Mouse (Mus musculus): Measurements from ENCODE around the gene Ebf1.
A peak's percentile ranks its signal among the peaks of the same experiment; 100 is the strongest.

The Ebf1 gene

DNA sequence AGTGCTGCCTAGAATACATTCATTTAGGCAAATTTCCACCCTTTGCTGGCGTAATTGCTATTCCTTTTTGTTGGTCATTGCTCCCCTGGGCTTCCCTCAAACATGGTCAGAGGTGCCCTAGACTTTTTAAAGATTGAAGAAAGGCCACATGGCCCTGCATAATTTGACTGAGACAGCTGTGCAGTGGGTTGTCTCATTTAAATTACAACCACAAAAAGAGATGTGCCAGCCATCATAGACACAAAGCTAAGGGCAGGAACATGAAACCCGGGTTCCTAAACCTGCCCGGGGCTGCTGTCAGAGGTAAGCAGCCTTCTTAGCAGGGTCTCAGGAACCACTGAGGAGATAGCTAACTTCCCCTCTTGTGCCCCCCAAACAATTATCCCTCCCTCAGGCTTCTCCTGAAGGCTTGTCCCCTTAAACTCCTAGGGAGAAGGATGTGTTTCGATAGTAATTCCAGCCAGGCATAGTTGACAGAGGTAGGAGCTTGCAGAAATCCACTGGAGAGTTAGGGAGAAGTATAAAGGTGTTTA lies 46.6 kb downstream of the Ebf1 start:
- no peak for DNase-seq (ENCODE audit: low spot score)

DNA sequence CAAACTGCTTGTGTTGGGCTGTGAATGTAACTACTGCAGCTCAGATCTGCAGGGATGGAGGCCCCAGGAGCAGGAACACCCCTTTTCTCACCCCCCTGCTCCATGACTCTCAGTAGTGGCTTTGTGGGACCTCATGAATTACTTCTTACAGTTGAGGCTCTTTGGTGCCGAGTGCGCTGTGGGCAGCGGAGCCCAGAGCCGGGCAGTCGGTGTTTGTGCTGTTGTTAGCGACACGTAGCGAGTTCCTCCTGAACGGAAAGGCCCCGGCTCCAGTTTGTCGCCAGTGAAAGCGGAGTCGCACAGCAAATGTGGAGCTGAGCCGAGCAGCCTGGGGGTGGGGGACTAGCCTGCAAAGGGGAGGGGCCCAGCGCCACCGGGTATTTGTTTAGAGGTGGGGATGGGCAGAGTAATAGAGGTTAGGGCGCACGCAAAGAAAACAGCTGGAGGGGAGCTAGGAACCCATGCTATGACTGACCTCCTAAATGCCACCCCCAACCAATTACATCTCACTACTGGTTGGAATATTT lies 48.1 kb downstream of the Ebf1 start:
- peak; percentile 29 for DNase-seq (ENCODE audit: low spot score)

DNA sequence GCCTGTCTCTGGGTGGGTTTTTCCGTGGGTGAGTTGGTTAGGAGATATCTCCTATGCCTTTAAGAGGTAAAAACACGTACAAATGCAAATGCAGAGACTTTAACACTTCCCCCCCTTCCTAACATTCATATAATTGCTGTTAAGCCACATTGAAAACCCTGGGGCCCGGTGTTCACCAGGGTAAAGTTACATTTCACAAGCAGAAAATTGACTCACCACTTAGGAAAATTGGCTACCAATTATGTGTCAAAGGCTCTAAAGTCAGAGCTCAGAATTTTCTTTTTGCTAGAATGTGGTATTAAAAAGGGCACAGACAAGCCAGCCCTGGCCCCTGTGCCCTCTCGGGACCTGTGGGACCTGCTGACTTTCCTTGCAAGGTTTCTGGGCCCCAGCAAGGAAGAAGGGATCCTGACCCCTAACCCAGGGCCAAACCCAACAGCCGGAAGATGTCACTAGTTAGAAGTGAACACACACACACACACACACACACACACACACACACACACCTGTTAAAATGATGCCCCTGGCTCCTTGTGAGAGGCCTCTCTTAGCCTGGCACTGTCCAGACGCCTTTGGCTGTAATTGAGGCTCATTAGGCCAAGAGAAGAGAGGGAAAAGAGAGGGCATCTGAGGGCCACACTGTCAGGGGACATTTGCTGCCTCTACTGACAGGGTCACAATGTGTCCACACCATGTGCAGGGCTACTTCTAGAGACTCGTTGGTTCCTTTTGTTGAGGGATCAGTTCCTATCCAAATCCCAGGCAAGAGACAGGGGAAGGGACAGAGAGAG lies 48.8 kb downstream of the Ebf1 start:
- DNase-seq (ENCODE audit: low spot score), result no peak

DNA sequence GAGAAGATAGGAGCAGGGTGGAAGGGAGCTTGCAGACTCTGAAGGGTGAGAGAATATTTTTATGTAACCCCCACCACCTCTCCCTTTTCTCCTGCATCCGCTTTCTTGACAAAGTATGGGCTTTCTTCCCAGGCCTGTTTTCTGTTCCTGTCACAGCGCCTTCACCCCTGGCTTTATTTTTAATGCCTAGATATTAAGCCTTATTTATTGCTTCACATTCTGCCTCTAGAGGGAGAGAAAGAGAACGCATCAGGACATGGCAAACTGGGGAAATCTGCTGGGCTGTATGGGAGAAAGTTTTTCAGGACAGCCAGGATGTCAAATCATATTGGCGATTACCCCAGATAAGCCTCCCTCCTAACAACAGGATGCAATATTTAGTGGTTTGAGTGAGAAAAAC lies 49.6 kb downstream of the Ebf1 start:
- DNase-seq (ENCODE audit: low spot score), result no peak

DNA sequence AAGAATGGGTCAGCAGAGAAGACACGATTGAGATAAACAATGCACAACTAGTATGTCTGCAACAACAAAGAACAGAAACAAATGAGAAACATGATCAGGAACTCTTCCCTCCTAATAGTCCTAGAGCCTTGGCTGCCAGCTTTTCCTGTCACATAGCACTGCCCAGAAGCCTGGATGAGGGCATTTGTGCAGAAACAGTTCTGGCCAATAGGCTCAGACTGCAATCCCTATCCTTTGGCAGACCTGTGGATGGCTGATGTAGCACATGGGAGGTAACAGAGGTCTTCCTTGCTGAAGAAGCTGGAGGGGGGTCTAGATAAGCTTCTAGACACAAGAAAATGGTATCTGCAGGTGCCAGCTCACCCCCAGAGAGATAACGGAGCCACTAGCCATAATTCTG lies 64.2 kb downstream of the Ebf1 start:
- no peak for DNase-seq (ENCODE audit: low spot score)

DNA sequence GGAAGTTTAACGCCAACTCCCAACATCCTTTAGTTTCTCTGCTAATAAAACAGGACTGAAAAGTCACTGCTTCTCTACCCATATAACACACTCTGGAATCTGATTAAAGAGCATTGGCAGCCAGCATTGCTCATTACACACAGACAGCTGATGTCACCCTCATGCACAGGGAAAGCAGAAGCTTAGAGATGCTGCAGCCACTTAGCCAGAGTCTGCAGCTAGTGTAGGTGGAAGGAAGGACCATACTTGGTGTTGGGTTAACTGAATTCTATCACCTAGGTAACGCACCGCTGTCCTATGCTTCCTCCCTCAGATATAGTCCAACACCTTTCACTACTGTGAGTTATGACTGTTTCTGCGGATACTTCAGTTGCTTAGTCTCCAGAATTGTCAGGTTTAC lies 64.9 kb downstream of the Ebf1 start:
- DNase-seq (ENCODE audit: low spot score), result no peak

DNA sequence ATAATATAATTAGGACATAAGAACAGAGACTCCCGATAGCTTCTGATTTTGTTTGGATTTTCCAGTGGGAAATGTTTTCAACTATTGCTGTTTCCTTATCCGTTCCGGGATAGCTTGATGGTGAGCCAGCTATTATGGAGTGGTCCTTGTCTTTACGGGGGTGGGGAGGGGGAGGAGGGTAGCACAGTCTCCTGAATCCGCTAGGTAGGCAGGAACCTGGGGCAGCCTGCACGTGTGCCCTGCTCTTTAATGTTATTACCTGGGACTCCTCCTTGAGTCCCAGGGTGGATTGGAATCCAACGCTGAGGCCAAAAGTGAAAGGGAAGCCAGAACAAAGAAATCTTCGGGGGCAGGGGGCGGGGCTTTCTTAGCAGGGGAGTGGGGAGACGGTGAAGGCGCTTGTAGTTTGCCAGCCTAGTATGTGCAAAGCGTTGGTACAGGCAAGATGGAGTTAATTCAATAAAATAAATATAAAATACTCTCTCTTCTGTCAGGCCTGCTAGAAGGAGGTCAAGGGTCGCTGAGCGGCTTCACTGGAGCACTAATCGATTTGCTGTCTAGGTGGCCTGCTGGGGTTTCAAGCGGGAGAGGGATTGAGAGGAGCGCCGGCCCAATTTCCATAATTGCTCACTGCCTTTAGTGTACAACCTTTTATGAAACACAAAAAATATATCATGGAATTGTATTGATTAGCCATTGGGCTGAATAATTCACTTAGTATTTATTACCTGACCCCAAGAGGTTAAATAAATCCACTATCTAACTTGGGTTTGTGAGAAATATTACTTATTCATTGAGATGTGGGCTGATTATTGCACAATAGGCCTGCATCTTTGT lies 65.8 kb downstream of the Ebf1 start:
- DNase-seq (ENCODE audit: low spot score), result no peak

DNA sequence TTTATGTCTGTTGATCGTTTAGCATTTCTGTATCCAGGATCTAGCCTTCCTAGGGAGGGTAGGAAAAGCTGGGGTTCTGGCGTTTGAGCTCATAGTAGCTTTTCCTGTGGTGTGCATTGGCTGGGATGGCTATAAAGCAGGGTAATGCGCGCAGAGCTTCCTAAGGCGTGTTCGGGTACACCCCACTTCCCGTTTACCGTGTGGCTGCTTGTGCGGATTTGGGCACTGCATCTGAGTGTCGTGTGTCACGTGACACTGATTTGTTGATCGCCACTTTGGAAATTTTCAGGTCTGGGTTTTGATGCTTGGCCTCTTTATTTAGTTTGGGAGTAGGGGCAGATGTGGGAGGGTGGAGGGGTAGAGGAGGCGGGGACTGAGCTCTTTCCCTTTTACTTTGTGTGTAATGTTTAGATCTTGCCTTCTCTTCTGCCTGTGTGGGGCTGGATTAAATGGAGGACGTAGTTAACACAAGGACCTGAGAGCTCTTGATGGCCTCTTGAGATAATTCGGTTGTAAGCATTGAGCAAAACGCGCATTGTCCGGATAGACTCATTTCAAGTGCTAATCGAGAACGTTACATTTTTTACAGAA lies 67.5 kb downstream of the Ebf1 start:
- DNase-seq (ENCODE audit: low spot score), result no peak

DNA sequence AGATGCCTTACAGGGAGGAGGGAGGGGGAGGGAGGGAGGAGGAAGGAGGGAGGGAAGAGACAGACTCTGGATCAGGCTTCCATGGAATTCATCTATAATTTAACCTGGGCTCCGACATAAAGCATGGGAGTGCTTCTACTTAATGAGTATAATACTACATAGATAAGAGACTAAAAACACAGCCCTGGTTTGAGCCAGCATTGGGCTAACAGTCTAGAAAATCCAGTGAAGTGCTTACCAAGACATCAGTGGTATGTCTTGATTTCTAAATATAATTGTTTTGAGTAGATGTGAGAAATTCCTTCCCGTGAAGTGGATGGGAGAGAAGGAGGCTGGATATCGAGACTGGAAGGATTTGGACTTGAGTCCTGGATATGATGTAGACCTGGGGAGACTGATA lies 68.0 kb downstream of the Ebf1 start:
- no peak for DNase-seq (ENCODE audit: low spot score)

DNA sequence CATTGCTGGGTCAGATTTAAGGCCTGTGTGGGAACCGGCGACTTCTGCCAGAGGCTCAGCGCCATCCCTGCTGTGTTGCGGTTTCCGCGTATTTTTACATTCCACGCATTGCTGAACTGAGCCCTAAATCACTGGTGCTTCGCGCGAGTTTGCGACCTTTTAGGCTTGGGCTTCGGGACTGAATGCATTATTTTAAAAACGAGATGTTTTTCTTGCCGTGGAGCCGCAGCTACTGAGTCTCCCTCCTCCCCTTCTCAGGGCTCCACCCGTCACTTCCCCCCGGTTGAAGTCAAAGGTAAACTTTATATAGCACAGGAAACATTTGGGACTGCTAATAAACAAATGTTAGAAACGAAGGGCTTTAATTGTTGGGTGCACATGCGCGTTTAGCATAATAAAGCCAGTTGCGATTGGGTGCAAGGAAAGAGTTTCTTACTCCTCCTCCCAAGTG lies 68.8 kb downstream of the Ebf1 start:
- no peak for DNase-seq (ENCODE audit: low spot score)

DNA sequence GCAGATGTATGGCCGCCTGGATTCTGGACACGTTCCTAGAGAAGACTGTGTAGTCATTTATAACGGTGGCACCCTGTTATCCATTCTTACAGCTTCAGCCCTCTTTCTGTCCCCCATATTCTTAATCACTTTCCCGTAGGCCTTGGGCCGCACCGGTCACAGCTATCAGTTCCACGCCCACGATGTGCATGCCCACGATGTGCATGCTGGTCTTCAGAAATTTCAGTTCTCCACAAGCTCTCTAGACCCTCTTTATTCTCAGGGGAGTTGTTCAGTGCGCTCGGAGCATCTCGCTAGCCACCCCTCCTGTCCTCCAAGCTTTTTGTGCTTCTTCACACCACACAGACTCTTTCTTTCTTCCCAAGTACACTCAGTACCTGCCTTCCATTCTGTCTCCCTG lies 69.3 kb downstream of the Ebf1 start:
- DNase-seq (ENCODE audit: low spot score), result no peak

DNA sequence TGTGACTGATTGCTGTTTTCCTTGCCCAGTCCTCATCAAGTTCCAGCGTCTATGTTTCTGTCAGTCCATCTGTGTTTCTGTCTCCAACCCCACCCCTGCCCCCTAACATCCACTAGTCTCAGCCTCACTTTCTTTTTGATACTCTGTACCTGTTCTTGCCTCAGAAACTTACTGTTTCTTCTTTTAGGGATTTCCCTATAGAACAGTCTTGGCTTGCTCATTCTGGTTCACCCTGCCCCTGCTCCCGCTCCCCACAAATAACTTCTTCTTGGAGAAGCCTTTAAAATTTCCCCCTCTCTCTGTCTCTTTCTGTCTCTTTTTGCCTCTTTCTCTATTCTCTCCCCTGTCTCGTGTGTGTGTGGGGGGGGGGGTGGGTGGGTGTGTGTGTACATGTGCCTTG lies 71.4 kb downstream of the Ebf1 start:
- no peak for DNase-seq (ENCODE audit: low spot score)

DNA sequence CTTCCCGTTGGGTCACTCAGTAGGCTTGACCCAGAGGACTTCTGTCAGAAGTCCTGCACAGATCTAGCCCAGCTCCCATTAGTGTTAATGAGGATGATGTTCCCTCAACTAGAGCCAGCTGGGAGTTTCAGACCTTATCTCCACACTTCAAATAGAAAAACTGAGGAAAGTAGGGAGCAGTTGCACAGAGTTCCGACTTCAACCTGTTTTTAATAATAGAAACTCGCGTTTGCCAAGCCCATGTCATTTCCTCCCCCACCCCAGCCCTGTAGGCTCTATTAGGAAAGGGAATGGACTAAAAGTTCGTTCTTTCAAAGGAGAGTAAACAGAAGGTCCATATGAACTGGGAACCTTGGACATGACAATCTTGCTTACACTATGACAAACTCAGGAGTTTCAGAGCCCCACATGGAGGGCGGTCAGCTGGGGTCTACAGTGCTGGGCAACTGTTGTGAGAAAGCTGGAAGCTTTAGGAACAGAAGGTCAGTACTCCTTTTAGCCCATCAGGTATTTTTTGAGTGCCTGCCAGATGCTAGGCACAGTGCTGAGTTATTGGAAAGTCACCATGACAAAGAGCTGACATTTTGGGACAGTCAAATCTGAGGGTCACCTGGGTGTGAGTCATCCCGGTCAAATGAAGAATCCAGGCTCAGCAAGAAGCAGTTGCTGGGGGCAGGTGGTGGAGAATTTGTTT lies 72.6 kb downstream of the Ebf1 start:
- DNase-seq (ENCODE audit: low spot score), result no peak

DNA sequence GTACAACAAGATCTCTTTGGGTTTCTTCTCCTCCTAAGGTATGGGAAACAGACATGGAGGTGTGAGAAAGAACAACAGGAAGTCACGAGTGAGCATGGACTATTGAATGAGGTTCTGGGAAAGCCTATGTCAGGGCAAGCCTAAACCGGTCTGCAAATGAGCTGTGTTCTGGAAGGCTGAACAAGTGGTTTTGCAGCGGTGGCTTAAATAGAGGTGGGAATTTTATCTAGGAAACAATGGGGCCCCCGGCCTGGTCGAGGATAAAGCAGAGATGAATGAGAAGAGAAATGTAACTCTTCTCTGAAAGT lies 73.1 kb downstream of the Ebf1 start:
- no peak for DNase-seq (ENCODE audit: low spot score)

DNA sequence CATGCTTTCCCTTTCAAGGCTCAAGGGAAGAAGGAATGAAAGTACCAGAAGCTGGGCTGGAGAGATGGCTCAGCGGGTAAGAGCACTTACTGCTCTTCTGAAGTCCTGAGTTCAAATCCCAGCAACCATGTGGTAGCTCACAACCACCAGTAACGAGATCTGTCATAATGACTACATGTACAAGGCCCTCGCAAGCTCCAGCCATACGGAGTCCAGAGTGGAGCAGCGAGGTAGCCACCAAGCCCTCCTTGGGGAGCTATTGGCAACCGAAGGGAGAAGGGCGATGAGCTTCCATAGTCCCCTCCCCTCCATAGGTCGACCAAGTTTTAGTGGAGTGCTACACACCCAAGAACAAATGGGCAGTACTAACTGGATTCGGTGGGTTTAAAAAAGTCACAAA lies 78.3 kb downstream of the Ebf1 start:
- DNase-seq (ENCODE audit: low spot score), result no peak

DNA sequence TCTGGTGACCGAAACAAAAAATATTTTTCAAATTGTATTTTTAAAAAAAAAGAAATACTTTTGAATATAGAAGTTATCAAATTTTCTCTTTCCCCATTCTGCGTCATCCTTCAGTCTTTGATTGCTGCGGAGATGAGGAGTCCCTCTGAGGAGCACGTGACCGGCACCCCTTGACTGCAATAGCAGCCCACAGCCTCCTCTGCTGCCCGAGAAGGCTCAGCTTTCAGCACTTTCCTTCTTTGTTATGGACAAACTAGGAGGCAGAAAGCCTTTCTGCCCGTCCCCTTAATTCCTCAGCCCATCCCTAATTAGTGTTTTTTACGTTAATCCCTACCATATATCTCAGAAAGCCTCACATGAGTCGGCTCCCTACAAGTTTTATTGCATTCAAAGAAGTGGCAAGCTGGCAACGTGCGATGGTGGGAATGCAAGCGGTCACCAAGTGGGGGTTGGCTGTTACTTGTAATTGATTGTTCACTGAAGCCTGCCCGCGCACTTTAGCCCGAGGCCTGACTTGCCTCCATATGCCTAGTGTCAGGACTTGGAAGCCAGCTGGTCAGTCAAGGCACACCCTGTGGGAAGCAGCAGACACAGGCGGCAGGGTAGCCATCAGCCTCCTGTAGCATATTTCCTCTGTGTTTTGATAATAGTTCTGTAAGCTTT lies 79.6 kb downstream of the Ebf1 start:
- DNase-seq (ENCODE audit: low spot score), result no peak

DNA sequence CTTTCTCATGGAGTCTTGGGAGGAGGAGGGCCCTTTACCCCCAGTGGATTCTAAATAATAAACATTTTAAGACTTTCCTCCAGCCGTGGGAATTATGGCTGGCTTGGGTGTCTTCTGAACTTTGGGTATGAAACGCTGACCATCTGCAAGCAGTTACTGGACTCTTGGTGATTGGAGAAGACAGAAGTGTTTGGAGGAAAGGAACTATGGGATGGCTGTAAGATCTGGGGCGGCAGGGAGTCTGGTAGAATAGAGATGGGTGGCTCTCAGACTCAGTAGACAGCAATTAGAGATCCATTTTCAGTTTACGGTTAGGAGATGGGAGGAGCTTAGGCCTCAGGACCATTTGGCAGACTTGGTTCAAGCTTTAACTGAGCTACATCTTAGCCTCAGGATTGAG lies 83.1 kb downstream of the Ebf1 start:
- no peak for DNase-seq (ENCODE audit: low spot score)

DNA sequence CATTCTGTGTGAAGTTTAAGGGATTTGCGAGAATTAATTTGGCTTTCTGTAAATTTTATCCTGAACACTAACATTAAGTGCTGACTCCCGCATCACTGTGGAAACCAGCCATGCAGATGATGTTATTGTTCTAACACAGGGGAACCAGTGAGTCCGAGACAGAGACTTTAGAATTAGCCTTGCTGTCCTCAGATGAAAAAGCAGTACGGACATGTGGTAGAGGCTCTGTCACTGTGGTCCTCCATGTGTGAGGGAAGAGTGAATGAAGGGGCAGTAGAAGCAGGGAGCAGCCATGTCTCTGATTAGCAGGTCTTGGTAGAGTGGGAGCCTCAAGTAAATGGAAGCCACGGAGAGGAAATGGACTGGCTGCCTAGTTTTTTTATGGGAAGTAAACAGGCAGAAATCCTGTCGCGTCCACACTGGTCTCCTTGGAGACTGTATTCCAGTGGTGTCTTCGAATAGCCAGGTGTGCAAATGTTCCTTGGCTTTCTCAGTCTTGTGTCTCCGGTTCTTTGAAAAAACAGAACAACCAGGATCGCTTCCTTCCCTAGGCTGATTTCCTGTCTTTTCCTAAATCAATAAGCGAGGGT lies 84.2 kb downstream of the Ebf1 start:
- DNase-seq (ENCODE audit: low spot score), result no peak

DNA sequence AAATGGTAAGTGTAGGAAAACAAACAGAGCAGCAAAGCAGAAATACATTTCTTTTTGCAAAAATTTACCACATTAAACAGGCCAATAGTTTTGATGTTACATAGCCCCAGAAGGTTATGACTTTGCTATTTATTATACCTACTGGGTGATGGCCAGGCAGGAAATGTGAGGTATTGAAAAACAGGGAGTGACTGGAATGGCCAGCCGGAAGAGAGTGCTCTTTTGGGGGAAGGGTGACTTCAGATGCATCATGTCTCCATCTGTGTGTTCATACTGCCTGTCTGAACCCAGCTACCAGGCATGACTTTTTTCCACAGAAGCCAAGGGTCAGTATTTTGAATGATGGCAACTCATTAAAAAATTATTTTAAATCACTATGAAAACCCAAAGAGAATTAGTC lies 84.7 kb downstream of the Ebf1 start:
- DNase-seq (ENCODE audit: low spot score), result no peak

DNA sequence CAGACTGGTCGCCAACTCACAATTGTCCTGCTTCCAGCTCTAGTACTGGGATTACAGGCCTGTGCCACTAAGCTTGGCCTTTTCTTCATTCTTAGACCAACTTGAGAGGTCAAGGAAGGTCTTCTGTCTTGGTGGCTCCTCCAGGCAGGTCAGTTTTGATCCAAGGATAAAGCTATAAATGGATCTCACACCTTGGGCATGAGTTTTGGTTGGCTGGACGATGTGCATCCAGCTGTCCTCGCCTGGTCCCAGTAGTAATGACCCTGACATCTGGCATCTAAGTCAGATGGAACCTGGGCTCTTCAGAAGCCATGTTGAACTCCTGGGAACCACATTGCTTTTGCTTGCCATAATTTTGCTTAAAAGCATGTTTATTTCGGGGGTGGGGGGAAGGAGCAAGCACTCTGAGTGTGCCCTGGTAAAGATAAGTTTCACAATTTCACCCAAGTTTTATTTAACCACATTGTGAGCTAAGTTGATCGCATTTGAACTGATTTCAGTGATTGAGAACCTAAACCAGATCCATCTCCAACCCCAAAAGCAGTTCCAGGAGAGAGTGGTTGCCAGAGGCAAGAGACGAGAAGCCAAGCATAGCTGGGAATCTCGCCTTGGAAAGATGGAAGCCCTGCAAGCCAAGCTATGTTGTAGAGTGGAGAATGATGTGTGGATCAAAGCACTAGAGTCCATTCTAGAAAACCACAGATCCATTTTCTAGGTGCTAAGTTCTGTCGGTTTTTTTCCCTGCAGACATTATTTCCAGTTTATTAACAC lies 85.8 kb downstream of the Ebf1 start:
- DNase-seq (ENCODE audit: low spot score), result no peak
